Mouse (Mus musculus) right cerebral cortex, adult 18-20 months (tissue): ENCODE data around the gene Klhl32.
"Not testable (repeated sequence)": the region's sequence is repeated elsewhere in the genome, so short reads cannot be mapped to it uniquely, and the experiment has no call there.

Experiments
- DNase-seq: peaks from one replicate; pipeline ENCODE4 v3.0.0; 2022; ENCODE audit warnings: mixed read lengths

Klhl32 gene

DNA sequence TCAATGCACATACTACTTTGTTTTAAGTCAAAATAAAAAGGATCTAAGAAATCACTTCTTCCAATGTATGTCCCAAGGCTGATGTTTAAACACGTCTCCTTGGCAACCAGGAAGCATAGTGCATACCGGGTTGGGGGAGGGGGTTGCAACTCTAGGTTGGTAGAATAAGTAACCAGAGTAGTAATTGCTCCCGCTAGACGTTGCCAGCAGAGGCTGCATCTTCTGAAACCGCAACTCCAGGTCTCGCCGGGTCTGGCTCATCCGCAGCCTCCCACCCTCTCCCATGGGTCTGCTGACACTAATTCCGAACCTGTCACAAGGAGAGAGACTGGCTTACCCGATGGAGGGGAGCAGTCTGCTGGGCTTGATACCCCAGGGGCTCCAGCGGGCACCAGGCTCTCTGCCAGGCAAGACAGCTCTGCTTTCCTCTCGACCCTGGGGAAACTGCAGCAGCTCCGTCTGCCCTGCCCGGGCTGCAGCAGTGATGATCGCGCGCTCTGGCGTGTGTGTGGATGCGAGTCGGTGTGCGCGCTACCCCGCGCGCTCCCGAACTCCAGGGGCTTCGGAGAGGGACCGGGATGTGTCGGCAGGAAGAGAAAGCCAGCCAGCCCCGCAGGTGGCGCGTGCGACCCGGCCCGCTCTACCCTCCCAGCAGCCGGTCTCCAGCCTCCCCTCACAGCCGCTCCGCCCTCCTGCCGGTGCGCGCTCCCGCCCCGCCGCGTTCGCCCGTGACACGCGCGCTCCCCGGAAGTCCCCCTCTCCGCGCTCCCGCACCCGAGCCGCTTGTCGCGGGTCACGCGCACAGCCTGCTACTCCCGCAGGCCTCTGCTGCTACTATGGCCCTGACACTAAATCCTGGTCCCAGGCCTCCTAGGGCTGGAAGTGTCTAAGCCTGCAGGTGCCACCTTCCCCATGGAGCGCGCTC, at the start of gene Klhl32:
Gene Klhl32 (minus strand): TSS at position 724 of the 925 bp plus-strand sequence.
- DNase-seq, result peak; percentile 90

DNA sequence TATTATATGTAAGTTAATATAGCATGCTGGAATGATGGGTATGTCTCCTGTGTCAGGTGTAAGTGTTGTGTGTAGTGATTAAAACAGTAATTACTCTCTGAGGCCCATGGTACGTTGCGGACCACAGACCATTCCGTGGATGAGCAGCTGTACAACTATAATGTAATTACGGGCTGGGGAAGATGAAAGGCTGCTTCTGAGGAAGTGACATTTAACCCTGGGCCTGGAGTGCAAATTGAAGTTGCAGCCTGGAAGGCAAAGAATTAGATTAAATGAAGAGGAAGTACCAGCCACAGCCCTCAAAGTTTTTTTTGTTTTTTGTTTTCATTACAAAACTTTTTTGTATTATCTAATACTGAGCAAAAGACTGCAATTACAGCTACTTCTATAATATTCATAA, 48.2 kb upstream of the Klhl32 start:
- no peak for DNase-seq

GRCm38 (mm10) chr4:24898636-24899035, 47.7 kb upstream of the Klhl32 start:
- DNase-seq, result no peak

DNA sequence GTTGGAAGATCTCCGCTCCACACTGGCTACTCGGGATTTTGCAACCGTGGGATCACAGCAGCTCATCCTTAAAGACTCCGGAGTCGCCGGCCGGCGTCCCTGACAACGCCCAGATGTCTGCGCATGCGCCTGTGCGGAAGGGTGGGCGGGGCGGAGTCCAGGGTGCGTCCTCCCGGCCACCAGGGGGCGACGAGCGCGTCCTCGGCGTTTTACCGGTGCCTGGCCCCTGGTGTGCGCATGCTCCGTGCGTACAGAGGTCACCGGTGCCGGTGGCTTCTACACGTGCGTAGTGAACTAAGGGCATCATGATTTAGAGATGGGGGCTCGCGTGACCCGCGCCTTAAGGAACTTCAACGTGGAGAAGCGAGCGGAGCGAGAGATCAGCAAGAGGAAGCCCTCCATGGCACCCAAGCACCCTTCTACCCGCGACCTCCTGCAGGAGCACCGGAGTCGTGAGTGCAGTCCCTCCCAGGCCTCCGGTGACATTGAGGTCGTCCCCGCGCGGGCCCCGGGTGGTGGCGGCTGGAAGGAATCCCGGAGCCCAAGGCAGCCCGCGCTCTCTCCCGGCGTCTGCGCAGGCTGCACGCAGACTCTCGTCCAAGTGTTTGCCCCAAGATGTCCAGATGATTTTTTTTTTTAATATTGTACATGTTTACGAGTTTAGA, 47.1 kb upstream of the Klhl32 start, which contains the start of gene Ndufaf4:
Gene Ndufaf4 (plus strand): TSS at position 233 of the 665 bp plus-strand sequence.
- peak; percentile 96 for DNase-seq

DNA sequence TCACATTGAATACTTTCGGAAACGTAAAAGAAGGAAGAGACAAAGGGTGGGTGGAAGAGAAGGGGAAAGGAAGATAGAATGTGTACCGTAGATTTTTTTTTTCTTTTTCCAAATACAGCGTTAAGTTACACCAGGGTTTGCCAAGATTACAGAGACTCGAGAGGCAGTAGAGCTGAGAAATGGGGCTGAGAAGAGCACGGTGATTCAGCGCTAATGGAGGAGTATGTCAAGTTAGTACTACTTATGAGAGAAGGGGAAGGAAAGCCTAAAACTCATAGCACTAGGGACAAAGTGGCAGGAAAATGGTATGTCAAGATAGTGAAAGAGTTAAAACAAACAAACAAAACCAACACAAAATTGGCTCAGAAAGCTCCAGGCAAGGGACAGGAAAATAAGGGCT, 46.4 kb upstream of the Klhl32 start:
- peak; percentile 15 for DNase-seq

GRCm38 (mm10) chr4:24896829-24897228, 45.9 kb upstream of the Klhl32 start:
- peak; percentile 56 for DNase-seq

GRCm38 (mm10) chr4:24894625-24895024, 43.7 kb upstream of the Klhl32 start:
- no peak for DNase-seq

DNA sequence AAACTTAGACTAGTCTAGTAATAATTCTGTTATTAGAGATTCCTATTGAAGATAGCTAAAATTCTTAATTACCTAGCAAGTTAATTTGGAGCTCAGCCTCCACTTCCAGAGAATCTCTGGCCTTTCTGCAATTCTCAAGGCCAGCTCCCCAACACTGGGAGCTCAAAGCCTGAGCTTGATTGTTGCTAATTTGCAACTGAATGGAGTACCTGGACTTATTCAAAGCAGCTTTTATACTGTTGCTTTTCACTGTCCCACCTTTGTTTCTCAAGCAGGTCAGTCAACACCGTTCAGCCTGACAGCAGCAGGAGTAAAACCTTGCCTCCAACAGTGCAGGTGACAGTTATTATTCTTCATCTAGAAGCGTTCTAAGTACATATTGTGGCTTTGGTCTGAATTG, 41.4 kb upstream of the Klhl32 start:
- DNase-seq, result not testable (repeated sequence)

DNA sequence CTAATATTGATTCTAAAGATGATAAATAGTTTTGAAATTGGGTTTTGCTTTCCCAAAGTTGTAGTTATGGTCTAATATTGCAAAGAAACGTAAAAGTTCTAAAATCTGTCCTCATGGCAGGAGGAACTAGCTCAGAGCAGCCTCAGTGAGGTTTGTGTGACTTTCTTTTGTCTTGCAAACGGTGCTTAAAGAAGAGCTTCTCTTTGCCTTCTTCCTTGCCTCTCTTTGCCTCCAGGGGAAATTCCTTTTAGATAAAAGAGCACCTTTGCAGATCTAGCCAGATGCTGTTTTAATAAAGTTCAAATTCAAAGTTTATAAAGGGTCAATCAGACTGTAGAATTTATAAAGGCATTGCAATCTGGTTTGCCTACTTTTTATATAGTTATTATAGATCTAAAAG, 38.5 kb upstream of the Klhl32 start:
- DNase-seq, result not testable (repeated sequence)

GRCm38 (mm10) chr4:24869230-24869629, 18.3 kb upstream of the Klhl32 start:
- DNase-seq, result no peak

GRCm38 (mm10) chr4:24865691-24866090, 14.8 kb upstream of the Klhl32 start:
- DNase-seq, result no peak

DNA sequence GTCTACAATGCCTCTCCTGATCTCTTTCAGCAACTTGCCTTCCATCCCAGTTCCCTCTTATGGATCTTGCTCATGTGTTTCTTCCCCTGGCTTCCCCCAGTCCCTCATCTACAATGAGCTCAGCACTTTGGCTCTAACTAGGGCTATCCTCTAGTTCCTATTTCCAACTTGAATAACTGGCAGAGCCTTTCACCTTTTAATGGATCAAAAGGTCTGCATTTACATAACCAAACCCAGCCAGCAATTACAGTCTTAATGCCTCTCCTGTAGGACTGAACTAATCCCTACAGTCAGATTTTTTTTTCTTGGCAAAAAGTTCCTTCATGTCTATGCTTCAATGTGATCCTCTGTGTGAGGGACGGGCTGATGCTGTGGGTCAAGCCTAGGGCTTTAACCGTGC, 3.5 kb downstream of the Klhl32 start:
- no peak for DNase-seq

GRCm38 (mm10) chr4:24845546-24845945, 5.4 kb downstream of the Klhl32 start:
- no peak for DNase-seq

GRCm38 (mm10) chr4:24838567-24838966, 12.4 kb downstream of the Klhl32 start:
- DNase-seq, result no peak

GRCm38 (mm10) chr4:24835555-24835954, 15.4 kb downstream of the Klhl32 start:
- DNase-seq, result no peak

- no peak for DNase-seq
Observed at GRCm38 (mm10) chr4:24808316-24808715, 42.6 kb downstream of the Klhl32 start.

DNA sequence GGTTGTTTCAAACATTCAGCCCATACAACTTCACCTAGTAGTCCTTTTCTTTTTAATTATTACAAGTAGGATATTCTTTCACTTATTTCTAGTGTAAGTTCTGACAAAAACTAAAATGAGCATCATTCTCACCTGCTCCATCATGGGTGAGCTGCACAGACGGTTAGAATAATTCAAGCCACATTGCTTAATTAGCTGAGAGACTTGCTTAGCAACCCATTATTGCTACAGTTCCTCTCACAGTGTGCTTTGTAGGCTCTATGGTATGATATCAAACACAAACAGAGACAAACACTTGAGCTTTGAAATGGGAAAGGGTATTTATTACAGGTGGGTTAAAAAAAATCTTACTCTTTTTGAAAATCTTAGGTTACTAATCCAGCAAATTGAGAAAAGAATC, 49.0 kb downstream of the Klhl32 start:
- no peak for DNase-seq

DNA sequence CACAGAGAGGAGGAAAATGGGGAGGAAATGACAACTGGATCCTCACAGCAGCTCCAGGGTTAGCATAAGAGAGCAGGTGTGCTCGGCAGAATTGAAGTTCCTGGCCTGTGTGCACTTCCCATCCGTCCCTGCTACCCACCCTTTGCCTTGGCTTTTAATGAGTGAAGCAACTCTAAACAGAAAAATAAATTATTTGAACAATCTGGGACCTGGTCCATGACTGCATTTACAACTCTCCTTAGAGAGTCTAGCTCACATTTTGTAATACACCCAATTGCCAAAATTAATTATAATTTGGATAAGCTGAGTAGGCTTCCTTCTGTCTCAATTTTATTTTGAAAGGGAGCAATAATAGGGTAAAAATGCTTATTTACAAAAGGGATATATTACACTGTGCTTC, 49.6 kb downstream of the Klhl32 start:
- DNase-seq, result no peak

GRCm38 (mm10) chr4:24800345-24800936, 50.5 kb downstream of the Klhl32 start:
- no peak for DNase-seq

DNA sequence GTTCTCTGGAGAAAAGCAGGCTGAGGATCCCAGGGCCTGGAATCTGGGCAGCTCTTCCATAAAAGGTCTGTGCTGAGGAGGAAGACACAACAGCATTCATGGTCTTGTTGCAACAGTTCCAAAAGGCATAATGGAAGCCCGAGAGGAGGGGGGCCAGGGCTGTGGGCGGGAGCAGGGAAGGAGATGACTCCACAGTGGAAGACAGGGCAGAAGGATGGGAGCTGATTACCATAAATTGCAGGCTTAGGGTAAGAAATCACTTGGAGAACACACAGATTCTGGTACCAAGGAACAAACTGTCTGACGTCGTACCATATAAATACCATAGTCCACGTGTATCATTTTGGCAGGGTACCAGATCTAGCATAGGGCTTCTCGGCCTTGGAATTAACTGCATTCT, 51.9 kb downstream of the Klhl32 start:
- DNase-seq, result peak; percentile 63

DNA sequence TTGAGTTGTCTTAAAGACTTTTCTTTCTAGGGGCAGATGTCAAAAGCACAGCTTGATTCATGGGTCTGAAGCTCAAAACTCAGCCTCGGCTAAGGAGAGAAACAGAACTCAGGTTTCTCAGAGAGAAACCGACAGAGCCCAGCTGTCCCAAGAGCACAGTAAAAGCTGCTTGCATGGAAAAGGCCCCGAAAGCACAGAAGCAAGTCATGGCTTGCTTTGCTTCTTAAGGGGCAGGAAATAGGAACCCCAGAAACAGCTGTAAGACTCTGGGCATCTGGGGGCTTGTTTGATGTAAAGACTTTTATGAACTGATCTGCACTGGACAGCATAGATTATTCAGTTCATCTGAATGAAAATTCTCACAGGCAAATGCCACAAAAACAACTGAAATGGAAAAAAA, 53.1 kb downstream of the Klhl32 start:
- no peak for DNase-seq

DNA sequence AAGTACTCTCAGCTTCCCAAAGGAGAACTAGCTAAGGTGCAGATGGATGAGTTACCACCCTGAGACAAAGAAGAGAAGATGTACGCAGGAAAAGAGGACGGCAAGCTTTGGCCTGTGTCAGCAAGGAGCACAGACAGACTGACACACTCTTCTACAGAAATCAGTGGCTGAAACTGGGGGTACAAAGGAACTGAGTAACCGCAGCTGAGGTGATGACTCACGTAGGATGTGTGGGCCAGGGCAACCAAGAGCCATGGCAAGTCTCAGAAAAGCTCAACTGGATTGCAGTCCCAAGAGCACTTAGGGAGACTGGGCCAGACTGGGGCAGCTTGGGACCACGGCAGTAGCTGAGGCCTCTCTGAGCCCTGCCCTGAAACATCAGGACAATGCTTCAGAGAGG, 53.6 kb downstream of the Klhl32 start:
- no peak for DNase-seq

DNA sequence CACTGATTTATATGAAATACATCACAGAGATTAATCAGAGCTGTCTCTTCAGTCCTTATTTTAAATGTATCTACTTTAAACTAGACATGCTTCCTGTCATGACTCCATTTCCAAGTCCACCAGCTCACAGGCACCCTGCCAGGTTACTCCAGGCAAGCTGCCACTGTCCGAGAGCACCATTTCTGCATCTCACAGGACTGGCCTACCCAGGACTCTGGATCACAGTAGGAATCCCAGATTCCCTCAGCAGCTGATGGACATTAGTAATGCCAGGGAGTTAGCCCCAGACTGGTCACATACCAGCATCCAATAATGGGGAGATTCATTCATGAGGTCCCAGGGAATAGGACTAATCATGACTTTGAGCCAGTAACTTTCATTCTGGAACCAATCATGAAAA, 54.7 kb downstream of the Klhl32 start:
- no peak for DNase-seq

- DNase-seq, result no peak
Observed at GRCm38 (mm10) chr4:24795180-24795579, 55.7 kb downstream of the Klhl32 start.
